Mouse (Mus musculus): ENCODE measurements around the gene Npas2.

Gene Npas2

DNA sequence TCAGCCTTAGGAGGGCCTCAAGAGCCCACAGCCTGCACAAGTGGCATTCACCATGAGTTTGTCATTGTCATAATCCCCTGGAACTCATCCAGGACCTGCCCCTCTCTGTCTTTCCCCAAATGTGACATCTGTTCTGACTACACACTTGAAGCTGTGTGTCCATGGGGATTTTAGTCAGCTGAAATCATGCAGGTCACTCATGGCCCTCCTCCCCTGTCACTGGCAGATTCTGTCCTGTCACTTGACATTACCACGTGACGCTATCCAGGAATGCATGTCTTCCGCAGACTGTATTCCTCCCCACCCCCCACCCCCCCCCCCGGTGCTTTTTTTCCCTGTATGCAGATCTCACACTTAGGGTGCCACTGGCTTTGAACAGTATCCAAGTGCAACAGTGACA is 94.3 kb downstream of the Npas2 start:
- no peak for DNase-seq

DNA sequence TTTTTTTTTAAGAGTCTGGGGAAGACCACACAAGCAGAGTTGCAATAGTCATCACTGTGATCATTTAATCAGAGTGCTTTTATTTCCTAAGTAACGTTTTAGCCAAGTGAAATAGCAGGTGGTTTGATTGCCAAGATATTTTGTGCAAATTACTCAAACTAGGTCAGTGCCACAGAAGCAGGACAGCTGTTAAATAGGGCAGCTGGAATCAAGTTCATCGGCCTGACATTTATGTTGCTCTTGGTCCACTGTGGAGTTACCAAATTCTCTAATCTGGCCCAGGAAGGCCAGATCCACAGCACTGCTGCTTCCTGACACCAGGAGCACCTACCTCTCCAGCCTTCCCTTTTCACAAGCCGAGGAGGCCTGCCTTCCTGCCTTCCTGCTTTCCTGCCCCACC is 94.9 kb downstream of the Npas2 start:
- DNase-seq, result no peak

DNA sequence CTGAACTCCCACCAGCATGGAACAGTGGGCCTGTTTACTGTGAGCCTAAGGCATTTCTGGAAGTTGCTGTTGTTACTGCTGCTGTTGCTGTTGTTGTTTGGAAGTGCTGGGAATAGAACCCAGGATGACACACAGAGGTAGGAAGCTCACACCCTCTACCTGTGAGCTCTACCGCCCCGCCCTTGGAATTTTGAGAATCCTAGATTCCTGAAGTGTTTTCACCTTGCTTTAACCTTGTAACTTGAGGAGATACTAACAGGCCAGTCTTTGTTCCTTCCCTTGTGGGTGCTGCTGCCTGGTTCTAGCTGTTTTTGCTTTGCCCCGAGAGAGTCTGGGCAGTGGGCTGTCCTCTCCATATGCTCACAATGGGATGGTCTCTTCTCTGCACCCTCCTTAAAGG is 98.5 kb downstream of the Npas2 start:
- DNase-seq, result no peak

DNA sequence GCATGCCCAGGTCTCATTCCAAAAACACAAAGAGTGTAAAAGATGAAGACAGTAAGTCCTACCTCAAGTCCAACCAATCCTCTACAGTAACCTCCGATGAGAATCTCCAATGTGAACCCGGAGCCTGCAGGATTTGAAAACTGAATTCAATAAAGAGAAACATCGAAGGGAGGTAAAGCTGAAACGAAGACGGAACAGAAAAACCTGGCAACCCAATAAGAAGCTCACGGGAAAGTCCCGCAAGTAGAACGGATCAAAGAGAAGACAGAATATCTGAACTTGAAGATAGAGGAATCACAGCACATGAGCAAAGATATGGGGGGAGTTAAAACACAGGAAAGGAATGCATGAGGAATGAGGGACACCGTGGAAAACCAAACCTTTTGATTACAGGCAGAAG is 104.8 kb downstream of the Npas2 start:
- DNase-seq, result no peak

DNA sequence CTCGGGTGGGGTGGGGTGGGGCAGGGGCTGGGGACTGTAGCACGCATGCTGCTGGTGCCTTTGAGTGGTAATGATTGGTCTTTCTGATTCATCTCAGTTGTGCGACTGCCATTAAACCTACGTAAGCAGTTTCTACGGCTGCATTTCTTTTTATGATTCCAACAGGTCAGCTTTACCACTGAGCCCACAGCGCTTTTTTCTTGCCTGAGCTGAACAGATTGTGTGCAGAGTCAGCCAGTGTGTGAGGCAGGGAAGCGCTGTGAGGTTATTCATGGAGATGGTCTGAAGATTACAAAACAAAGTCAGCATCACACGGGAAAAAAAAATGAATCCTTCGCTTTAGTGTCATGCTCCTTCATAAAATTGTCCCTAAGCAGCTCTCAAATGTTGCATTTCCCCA is 106.7 kb downstream of the Npas2 start:
- no peak for DNase-seq

DNA sequence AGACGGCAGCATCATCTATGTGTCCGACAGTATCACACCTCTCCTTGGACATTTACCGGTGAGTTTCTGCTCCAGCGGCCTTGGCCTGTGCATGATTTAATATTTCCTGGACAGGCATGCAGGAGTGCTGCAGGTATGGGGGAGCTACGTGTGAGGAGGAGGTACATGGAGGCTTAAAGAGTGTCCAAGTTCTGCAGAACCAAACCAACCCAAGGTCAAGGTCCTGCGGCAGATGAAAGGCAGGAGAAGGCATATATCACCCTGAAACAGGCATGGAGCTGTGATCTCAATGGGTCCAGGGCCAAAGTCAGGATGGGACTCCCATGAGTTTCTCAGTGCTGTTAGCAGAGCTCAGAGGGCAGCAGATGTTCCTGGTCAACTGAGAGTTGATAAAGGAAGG is 107.1 kb downstream of the Npas2 start:
- no peak for DNase-seq

DNA sequence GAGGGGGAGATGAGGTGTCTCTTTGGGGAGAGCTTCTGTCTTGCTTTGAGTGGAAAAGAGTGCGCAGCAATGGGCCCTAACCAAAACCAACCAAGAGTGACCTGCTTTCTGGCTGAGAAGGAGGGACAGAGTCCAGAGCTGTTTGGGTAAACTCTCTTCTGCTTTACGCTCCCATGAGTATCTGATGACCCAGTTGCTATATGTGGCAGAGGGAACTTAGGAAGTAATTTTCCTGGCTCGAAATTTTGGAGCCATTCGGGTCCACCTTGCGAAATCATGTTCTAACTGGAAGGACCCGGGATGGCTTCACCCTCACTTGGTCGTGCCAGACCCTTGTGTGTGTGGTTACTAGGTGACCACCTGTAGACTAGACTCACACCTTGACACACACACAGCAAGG is 108.7 kb downstream of the Npas2 start:
- DNase-seq, result no peak

DNA sequence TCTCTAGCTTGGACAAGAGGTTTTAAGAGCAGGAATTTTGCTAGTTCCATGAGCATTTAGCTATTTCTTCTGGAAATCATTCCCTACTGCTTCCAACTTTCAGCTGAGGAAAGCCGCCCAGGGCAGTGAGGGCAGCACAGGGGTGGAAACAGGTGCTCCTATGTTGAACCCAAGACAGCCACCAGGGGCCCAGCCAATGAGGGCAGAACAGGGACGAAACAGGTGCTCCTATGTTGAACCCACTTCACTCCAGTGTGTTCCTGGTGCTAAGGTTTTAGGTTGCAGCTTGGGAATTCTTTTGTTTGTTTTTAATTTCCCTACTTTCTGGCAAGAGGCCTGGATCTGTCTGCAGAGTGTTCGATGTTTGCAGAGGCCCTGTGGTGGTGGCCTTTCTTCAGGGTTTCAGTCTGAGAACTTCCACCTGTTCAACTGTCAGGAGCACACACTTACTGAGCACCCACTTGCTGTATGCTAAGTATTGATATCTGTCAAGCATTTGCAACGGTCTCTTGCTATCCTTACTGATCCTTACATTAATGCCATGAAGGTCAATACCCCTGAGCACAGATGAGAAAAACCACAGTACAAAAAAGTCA is 109.6 kb downstream of the Npas2 start:
- DNase-seq, result no peak

DNA sequence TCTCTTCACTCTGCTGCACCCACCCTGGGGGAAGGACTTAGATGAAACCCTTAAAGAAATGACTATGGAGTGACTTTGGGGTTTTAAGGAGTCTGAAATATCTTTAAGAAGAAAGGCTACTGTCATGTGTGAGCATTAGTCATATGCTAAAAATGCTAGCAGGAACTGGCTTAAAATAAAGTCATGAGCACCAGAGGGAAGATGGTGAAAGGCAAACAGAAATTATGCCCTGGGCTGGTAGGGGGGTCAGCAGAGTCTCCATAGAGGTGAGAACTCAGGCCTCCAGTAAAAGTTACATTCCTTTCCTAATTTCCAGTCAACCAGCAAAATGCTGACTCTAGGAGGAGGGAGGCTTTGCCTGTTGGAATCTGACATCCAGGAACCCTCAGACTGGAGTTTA is 113.8 kb downstream of the Npas2 start:
- no peak for DNase-seq

DNA sequence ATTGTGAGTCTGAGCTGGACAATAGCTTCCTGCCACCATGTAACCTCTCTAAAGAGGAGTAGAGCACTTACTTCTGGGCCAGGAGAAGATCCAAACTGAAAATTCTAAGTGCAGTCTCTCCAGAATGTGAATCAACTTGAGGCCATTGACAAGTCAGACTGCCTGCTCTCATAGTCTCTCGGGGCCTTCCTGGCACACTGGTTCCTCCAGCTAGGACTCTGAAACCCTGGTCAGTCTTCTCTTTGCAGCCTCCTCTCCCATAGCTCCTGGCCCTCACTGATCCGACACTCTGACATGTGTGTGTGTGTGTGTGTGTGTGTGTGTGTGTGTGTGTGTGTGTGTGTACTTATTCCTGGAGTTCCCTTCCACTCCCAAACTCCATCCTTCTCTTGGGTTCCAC is 114.4 kb downstream of the Npas2 start:
- DNase-seq, result no peak

DNA sequence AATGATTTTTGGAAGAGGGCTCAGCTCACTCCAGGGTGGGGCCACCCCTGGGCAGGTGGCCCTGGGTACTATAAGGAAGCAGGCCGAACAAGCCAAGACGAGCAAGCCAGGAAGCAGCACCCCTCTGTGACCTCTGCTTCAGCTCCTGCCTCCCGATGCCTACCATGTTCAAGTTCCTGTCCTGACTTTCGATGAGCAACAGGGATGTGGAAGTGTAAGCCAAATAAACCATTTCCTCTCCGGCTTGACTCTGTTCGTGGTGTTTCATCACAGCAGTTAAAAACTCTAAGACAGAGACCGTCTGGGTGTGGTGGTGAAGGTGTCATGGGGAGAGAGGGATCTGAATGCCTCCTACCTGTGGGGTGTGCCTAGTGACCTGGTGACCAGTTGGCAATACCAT is 116.0 kb downstream of the Npas2 start:
- DNase-seq, result no peak

DNA sequence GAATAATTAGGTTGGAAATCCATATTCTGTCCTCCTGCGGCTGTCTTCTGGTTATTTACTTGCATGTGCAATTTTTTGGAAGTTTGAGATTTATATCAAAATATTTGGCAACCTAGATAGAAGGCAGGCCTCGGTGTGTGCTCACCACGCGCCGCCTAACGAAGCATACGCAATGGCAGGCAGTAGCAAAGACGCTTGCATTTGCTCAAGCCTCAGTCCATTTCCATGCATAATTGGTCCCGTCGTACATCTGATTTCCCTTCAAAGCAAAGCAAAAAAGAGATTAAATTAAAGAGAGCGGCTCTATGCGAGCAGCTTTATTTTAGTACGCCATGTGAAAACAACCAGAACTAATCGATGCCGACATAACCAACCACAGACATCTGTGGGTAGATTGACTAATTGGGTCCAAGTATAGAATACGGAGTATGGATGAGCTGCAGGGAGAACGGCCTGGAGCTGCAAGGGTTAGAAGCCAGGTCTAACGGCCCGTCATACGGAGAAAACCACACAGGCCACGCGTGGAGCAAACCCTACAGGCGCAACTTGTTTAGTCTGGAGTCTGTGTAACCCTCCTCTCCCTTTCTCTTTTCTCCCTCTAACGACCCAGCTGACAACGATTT is 118.9 kb downstream of the Npas2 start:
- no peak for DNase-seq

DNA sequence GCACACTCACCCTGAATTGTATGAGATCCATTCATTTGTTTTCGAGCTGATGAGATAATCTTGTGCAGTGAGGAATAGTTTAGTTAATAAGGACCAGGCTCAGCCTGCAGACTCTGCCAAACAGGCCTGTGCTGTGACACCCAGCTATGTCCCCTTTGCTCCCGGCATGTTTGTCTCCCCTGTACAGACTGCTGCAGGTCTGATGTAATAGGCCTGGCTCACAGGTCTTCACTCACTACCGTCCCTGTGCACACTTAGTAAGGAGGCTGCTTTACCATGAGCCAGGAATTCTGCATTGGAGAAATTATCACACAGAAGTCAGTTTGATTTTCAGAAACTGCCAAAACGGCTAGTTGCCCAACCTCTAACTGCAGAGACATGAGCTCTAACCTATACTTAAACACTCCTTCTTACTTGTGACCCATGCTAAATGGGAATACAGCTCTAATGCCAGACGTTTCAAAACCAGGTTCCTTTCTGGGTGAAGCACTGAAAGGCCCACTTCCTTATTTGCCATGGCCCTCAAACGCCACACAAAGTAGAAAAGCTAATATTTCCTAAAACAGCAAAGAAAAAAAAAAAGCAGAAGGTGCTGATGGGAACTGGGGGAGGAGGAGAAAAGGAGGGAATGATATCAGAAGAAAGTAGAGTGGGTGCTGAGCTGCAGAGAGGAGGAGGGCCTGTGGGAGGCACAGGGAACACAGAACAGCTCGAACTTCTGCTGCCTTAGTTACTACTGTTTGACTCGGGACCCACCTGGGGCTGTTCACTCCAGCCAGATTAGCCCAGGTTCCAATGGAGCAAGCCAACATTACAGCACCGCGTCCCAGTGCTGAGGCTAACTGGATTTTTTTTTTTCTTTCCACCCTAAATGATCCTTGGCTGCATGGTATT is 120.1 kb downstream of the Npas2 start:
- no peak for DNase-seq

DNA sequence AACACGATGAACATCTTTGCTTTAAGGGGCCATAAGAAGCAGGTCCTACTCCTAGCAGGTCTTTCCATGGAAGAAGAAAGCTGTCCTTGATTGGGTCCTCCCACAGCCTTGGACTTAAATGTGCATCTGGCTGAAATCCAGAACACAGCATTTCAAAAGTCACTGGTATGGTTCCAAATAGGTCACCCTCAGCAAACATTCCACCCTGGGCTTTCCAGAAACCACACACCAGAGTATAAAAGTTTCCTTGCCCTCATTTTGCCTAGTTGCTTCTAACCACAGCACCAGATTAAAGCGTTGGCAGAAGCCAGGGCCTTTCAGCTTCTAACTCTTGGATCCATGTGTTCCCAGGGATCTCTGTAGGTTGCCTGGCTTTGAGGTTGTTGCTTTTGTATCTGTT is 124.4 kb downstream of the Npas2 start:
- no peak for DNase-seq

DNA sequence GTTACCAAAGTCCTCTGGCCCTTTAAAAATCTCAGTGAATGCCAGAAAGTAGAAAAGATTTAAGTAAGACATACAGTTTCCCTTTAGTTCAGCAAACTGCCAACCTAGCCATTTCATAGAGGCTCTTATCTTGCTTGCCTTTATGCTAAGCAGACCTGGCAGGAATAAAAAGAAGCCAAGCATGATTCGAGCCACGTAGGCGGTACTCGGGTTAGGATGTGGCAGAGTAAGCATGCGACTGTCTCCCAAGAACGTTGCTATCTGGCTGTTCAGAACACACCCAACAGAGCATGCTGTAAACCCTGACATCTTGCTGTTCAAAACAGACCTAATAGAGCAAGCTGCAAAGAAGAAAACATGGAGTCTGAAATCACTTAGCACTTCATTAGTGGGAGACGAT is 125.3 kb downstream of the Npas2 start:
- DNase-seq, result no peak

DNA sequence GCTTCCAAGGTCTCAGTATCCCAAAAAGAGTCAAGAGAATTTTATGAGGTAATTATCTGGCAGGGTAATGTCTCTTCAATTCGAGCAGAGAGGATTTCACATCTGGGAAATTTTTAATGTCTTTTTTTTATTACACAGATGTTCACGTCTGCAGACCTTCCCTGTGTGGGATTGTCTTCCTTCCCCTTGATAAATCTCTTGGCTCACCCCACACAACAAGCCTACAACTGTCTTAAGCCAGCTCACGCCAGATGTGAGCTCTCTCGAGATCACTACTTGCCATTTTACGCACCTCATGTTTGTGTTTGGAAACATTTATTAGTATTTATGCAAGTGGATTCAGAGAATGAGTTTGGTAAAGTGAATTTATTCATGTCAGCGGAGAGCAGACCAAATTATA is 128.4 kb downstream of the Npas2 start:
- no peak for DNase-seq

DNA sequence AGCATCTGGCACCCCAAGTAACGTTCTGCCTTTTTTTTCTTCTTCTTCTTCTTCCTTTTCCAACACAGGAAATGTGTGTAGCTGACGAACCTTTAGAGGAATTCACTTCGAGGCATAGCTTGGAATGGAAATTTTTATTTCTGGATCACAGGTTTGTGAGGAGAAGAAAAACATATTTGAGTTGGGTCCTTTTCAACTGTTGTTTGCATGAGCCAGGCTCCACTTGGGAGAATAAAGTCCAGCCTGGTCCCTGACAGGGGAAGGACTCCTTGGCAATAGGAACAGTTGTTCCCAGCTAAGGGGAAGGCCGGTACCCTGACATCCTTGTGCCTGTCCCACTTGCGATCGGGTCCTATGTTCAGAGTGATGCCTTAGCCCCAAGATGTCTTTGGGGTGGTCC is 131.7 kb downstream of the Npas2 start:
- no peak for DNase-seq

DNA sequence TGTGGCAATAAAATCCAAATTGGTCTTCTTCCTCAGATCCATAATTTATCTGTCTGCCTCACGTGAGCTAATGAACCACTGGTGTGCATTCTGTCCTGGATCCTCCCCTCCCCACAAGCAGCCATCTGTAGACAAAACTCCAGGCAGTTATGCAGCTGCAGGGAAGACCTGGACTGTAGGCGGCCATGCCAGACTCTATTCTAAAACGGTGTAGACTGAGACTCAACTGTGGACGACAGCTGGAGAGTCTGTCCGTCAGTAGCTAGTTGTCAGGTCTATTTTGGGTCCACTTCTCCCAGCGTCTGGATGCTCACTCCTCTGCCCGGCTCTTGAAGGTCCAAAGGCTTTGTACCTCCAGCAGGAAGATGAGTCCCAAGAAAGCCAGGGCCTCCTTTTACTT is 134.0 kb downstream of the Npas2 start:
- no peak for DNase-seq

DNA sequence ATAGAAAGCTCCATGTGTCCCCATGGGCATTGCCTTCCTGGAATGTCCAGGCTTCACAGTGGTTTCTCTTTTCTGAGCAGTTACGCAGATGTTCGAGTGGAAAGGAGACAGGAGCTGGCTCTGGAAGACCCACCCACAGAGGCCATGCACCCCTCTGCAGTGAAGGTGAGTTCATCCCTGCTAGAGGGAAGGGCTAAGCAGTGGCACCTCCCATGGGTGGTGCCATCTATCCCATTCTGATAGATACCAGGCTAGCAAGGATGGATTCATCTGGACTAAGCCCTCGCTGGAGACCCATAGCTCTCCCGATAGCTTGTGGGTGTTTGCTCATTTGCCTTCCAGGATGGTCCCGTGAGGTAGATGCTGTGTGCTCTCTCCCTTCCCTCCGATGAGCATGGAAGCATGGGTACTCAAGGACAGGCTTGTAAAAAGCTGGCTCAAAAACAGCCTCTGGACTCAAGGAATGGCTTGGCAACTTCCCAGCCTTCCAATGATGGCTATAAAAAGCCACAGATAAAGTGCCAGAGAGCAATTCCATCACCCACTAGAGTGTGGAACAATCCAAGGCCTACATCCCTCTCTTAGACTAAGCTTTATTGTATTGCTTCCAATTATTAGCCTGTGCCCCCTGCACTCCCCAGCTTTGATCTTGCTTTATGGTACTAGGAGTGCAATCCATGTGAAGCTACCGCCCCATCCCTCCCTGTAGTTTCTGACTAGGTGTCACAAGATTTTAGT is 137.5 kb downstream of the Npas2 start:
- no peak for DNase-seq

DNA sequence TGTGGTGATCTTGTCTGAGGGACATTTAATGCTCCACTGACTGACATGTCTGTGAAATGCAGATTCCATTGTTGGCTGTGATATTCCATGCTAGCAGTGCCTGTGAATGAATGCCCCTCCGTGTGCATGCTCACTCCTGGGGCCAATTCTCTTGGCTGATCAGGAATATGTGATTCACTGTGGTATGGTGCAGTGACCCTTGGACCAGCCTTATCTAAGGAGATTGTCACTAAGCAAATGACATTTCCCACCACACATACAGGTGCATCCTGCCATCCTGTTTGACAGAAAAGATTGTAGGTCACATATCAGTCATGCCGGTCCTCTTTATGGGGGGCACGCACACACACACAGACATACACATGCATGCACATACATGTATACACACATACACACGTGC is 138.9 kb downstream of the Npas2 start:
- no peak for DNase-seq

DNA sequence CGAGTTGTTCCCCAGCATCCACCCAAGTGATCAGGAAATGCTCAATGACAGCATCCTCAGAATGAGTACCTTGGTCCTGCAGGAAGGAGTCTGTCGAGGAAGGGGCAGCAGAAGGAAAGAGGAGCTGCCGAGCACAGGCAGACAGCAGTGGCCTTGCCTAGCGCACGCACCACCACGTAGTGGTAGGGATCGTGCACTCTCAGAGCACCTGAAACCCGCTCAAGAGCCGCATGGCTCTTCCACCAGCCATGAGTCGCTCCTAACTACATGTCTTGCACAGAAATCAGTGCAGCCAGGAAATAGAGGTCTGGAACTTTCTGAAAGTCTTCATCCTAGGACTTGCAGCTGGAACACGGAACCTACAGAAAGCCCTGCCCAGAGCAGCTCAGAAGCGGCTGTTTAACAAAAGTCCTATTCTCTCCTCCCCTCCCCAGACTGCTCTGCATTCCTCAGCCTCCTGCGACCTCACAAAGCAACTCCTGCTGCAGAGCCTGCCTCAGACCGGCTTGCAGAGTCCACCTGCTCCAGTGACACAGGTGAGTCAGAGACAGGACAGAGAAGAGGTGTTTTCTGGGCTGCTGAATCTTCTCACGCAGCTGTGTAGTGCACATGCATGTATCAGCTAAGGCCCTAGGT is 142.1 kb downstream of the Npas2 start:
- no peak for DNase-seq

DNA sequence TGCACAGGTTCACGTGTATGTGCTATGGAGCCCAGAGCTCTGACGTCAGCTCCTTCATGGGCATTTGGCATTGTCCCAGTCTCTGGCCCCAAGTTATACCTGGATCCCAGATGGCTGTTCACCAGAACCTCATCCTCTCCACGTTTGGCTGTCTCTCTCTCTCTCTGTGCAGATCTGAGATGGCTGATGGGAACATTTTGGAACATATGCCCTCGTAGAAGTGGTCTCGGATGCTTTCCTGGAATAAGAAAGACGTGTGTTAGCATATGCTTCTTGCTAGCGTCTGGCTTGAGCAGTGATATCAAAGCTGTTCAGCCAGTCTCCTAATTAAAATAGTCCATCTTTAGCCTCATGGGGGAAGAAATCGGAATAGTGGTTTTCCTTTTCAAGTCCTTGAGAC is 143.3 kb downstream of the Npas2 start:
- DNase-seq, result no peak

DNA sequence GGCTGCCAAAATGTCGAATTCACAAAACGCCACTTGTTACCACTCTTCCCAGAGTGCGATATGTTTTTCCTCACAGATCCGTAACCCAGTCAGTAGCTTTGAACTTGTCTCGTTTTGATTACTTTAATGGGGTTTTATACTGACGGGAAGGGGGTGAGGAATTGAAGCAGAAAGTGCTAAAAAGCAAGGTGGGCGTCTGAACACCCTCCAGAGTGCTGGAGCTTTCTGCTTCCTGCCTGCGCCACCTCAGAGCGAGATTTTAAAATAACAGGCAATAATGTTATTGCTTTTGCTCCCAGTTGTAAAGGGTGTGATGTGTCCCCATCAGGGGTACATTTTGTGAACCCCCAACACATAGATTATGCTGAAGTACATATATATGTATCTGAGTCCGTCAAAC is 145.3 kb downstream of the Npas2 start:
- no peak for DNase-seq
